Mouse (Mus musculus) stomach, postnatal 0 days (tissue): Measurements from ENCODE around the gene Gm42791.

Source experiments
- CTCF ChIP-seq: IDR thresholded peaks from 2 replicates; pipeline ENCODE4 v1.5.1; 2016; ENCODE audit warnings: antibody characterized with exemption, low read depth, mild to moderate bottlenecking, moderate library complexity
- EP300 ChIP-seq: optimal IDR thresholded peaks from 2 replicates; pipeline ENCODE3; 2016; ENCODE audit warnings: antibody characterized with exemption

DNA sequence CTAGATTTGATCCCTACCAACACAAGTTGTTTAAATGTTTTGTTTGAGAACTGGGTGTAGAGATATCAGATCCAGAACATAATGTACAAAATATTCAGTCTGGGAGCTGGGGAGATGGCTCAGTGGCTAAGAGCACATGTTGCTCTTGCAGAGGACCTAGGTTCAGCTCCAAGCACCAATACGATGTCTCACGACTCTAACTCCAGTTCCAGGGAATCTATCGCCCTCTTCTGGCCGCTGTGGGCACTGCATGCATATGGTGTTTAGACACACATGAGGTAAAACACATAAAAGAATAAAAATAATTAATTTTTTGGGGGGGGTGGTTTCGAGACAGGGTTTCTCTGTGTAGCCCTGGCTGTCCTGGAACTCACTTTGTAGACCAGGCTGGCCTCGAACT is 42.5 kb downstream of the Gm42791 start:
- TF ChIP-seq CTCF (peak; percentile 72), EP300 (no peak)
